ENCODE assay signal across 8 mouse cellular contexts in genomic region chr6:127142154-127143123, GRCm38 (mm10). TPM values are rescaled to one million over a fixed set of nuclear protein-coding genes. Genes with fewer than 3 reads are reported as not detected.
DNase-seq lines count a peak whose midpoint lies in the region; ATAC-seq and TF ChIP-seq lines count a peak whose summit lies in the region.

No protein-coding gene starts in this region.

- H3K9me3 ChIP-seq in forebrain, embryonic 10.5 days = no peaks in the 10 kb centered on the region
- H3K9me3 ChIP-seq in hindbrain, embryonic 16.5 days (ENCODE audit: control insufficient read depth, low read length) = no peaks in the 10 kb centered on the region
- no peaks in the 10 kb centered on the region for H3K9me3 ChIP-seq in liver, postnatal 0 days (ENCODE audit: low read length)
- H3K9me3 ChIP-seq in neural tube, embryonic 13.5 days = no peaks in the 10 kb centered on the region

- no peaks in the 10 kb centered on the region for H3K27me3 ChIP-seq in forebrain, embryonic 10.5 days (ENCODE audit: poor library complexity, severe bottlenecking)
- H3K27me3 ChIP-seq in hindbrain, embryonic 16.5 days (replicated peaks; ENCODE audit: control insufficient read depth, insufficient read depth, low read length) = no peaks in the 10 kb centered on the region
- H3K27me3 ChIP-seq in liver, postnatal 0 days (ENCODE audit: insufficient read depth, low read length) = no peaks in the 10 kb centered on the region
- H3K27me3 ChIP-seq in neural tube, embryonic 13.5 days = no peaks in the 10 kb centered on the region

- 22% methylated on average over 10 of the region's 10 CpGs for WGBS in forebrain, embryonic 10.5 days
- WGBS in hindbrain, embryonic 16.5 days = 26% methylated on average over 8 of the region's 10 CpGs
- 20% methylated on average over 9 of the region's 10 CpGs for whole genome bisulfite sequencing in liver, postnatal 0 days (ENCODE audit: insufficient replicate concordance)
- WGBS in neural tube, embryonic 13.5 days = 34% methylated on average over 9 of the region's 10 CpGs

- intact Hi-C loops in left cerebral cortex, postnatal 14 days (cut with DNase I) = no loop called here

- H3K36me3 ChIP-seq in forebrain, embryonic 10.5 days (replicated peaks) = peaks cover 98% of the 10 kb centered on the region
- no peaks in the 10 kb centered on the region for H3K36me3 ChIP-seq in hindbrain, embryonic 16.5 days (ENCODE audit: control insufficient read depth, insufficient read depth, low read length)
- H3K36me3 ChIP-seq in liver, postnatal 0 days (replicated peaks; ENCODE audit: insufficient read depth, low read length) = peaks cover 3% of the 10 kb centered on the region; the same call in 1 of the 2 replicates
- no peaks in the 10 kb centered on the region for H3K36me3 ChIP-seq in neural tube, embryonic 13.5 days

- H3K4me2 ChIP-seq in hindbrain, embryonic 16.5 days (ENCODE audit: low read length) = peak overlapping the region; percentile 39
- peak overlapping the region; percentile 51 for H3K4me2 ChIP-seq in liver, postnatal 0 days (ENCODE audit: low read depth, low read length)
- H3K4me2 ChIP-seq in neural tube, embryonic 13.5 days = 0 out of 2 replicates have a peak overlapping the region, but pooled peaks have one; percentile 16

- peak; percentile 80 for TF ChIP-seq CTCF in liver, postnatal 0 days (IDR thresholded peaks at IDR 0.05; ENCODE audit: low read depth)

- DNase-seq in left cerebral cortex, postnatal 14 days (ENCODE audit: low spot score in 2 of 2) = peak; percentile 42 to 60
- no peak for DNase-seq in left cerebral cortex, adult 11 months (ENCODE audit: low spot score)
- DNase-seq in forebrain, embryonic 10.5 days (ENCODE audit: extremely low spot score, low spot score) = peak; percentile 64
- DNase-seq in liver, postnatal 0 days = peak; percentile 46
- DNase-seq in urinary bladder, postnatal 10 days (ENCODE audit: low spot score) = no peak

- peak overlapping the region; percentile 46; the same call in 1 of the 2 replicates for H3K27ac ChIP-seq in forebrain, embryonic 10.5 days
- no peak overlapping the region for H3K27ac ChIP-seq in hindbrain, embryonic 16.5 days (ENCODE audit: low read depth, low read length)
- H3K27ac ChIP-seq in liver, postnatal 0 days (ENCODE audit: low read depth) = 0 out of 2 replicates have a peak overlapping the region, but pooled peaks have one; percentile 3
- no peak overlapping the region for H3K27ac ChIP-seq in neural tube, embryonic 13.5 days (replicated peaks)

- peaks cover 51% of the 10 kb centered on the region for H3K4me1 ChIP-seq in forebrain, embryonic 10.5 days
- H3K4me1 ChIP-seq in hindbrain, embryonic 16.5 days (ENCODE audit: control insufficient read depth, insufficient read depth, low read depth, low read length) = no peaks in the 10 kb centered on the region
- peaks cover 16% of the 10 kb centered on the region for H3K4me1 ChIP-seq in liver, postnatal 0 days (ENCODE audit: insufficient read depth)
- H3K4me1 ChIP-seq in neural tube, embryonic 13.5 days (replicated peaks) = no peaks in the 10 kb centered on the region

- no peak overlapping the region for H3K4me3 ChIP-seq in forebrain, embryonic 10.5 days
- no peak overlapping the region for H3K4me3 ChIP-seq in hindbrain, embryonic 16.5 days (ENCODE audit: low read length)
- H3K4me3 ChIP-seq in liver, postnatal 0 days (ENCODE audit: low read depth, low read length) = no peak overlapping the region
- no peak overlapping the region for H3K4me3 ChIP-seq in neural tube, embryonic 13.5 days

- no peak for TF ChIP-seq EP300 in liver, postnatal 0 days (IDR thresholded peaks at IDR 0.05; ENCODE audit: low read depth)

- peak; percentile 68 for ATAC-seq in activated CD4-positive, CD25-positive, alpha-beta regulatory T cell, adult 4 months
- ATAC-seq in hindbrain, embryonic 16.5 days = peak; percentile 28; the same call in 1 of the 2 replicates
- ATAC-seq in liver, postnatal 0 days = peak; percentile 75
- ATAC-seq in neural tube, embryonic 13.5 days (ENCODE audit: low read depth) = no peak; the same call in 1 of the 2 replicates

- H3K9ac ChIP-seq in hindbrain, embryonic 16.5 days (ENCODE audit: low read depth, low read length) = no peak overlapping the region
- H3K9ac ChIP-seq in liver, postnatal 0 days (replicated peaks) = no peak overlapping the region
- H3K9ac ChIP-seq in neural tube, embryonic 13.5 days = no peak overlapping the region

RNA-seq across cellular contexts. Expression of gene Ccnd2, which starts 9.6 kb away (rescaled TPM):
- total RNA-seq in left cerebral cortex, postnatal 14 days (2021) = 100 to 1,000 TPM; 102 to 106 TPM
- polyA plus RNA-seq in activated CD4-positive, CD25-positive, alpha-beta regulatory T cell, adult 4 months (2017; shearing (Covaris generic)) = 100 to 1,000 TPM; 863 to 906 TPM
- polyA plus RNA-seq in forebrain, embryonic 10.5 days (2016; fragmentation: Nextera tagmentation; extraction: Ambion mirVana) = 997 and 1,058 TPM in 2 replicates
- 248 and 340 TPM in 2 replicates for polyA plus RNA-seq in hindbrain, embryonic 16.5 days (2015; fragmentation: Nextera tagmentation; extraction: Ambion mirVana)
- polyA plus RNA-seq in liver, postnatal 0 days (2015; fragmentation: Nextera tagmentation; extraction: Ambion mirVana) = 35.7 and 38.4 TPM in 2 replicates
- 158 and 242 TPM in 2 replicates for polyA plus RNA-seq in neural tube, embryonic 13.5 days (2015; fragmentation: Nextera tagmentation; extraction: Ambion mirVana)

RNA-seq across cellular contexts. Expression of gene Tigar, which starts 33.1 kb away (rescaled TPM):
- total RNA-seq in left cerebral cortex, postnatal 14 days (2021) = 10 to 100 TPM; 24.7 to 25.5 TPM
- polyA plus RNA-seq in activated CD4-positive, CD25-positive, alpha-beta regulatory T cell, adult 4 months (2017; shearing (Covaris generic)) = 1 to 10 TPM; 6.7 to 8.2 TPM
- polyA plus RNA-seq in forebrain, embryonic 10.5 days (2016; fragmentation: Nextera tagmentation; extraction: Ambion mirVana) = 7.1 and 7.3 TPM in 2 replicates
- 6.0 and 8.6 TPM in 2 replicates for polyA plus RNA-seq in hindbrain, embryonic 16.5 days (2015; fragmentation: Nextera tagmentation; extraction: Ambion mirVana)
- polyA plus RNA-seq in liver, postnatal 0 days (2015; fragmentation: Nextera tagmentation; extraction: Ambion mirVana) = 0.88 and 1.2 TPM in 2 replicates
- polyA plus RNA-seq in neural tube, embryonic 13.5 days (2015; fragmentation: Nextera tagmentation; extraction: Ambion mirVana) = 6.2 and 7.1 TPM in 2 replicates

Comparison
In these comparisons a context has a peak if more than half of its experiments do, and no peak if none do; other contexts are left out.
1. DNase-seq: peak in left cerebral cortex, postnatal 14 days (2 of 2), forebrain, embryonic 10.5 days (single experiment) and liver, postnatal 0 days (single experiment); none in left cerebral cortex, adult 11 months (single experiment) and urinary bladder, postnatal 10 days (single experiment).
2. H3K27ac ChIP-seq: peak in forebrain, embryonic 10.5 days (single experiment) and liver, postnatal 0 days (single experiment); none in hindbrain, embryonic 16.5 days (single experiment) and neural tube, embryonic 13.5 days (single experiment).
3. Peak in every context shown above with its lines, with median percentiles within 50 percentile points of each other: H3K4me2 ChIP-seq.